Mouse (Mus musculus) urinary bladder, adult 2 months (tissue): ENCODE measurements around the gene Ssc5d. TPM values are rescaled to one million over a fixed set of nuclear protein-coding genes. Genes with fewer than 3 reads are reported as not detected.

ENCODE experiments used
- DNase-seq: peaks from one replicate; pipeline ENCODE4 v3.0.0; 2022; ENCODE audit warnings: low spot score
- polyA plus RNA-seq: library from polyadenylated mRNA; depleted of rRNA; stranded (reverse); fragments of >200 nt; gene quantifications from 2 replicates; pipeline ENCODE4 v1.2.3, GENCODE M21; 2012

Ssc5d gene
- polyA plus RNA-seq, 1 experiment = 10.5 TPM

DNA sequence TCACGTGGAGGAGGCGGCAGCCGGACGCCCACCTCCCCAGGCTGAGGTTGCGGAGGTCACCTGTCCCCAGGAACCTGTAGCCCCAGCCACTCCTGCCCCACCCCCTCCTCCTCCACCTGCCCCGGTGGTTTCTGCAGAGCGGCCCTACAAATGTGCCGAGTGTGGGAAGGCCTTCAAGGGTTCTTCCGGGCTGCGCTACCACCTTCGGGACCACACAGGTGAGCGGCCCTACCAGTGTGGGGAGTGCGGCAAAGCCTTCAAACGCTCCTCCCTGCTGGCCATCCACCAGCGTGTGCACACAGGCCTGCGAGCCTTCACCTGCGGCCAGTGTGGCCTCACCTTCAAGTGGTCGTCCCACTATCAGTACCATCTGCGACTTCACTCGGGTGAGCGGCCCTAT is 5.6 kb upstream of the Ssc5d start:
- DNase-seq = no peak

DNA sequence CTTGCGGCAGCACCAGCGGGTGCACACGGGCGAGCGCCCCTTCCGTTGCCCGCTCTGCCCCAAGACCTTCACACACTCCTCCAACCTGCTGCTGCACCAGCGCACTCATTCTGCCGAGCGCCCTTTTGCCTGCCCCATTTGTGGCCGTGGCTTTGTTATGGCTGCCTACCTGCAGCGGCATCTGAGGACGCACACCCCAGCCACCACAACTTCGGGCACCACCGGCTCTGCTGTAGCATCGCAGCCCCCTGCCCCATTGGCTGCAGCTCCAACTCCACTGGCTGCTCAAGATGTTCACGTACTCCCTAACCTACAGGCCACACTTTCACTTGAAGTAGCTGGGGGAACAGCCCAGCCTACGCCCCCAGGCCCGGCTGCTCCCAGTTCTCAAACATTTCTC is 5.1 kb upstream of the Ssc5d start:
- DNase-seq = no peak

DNA sequence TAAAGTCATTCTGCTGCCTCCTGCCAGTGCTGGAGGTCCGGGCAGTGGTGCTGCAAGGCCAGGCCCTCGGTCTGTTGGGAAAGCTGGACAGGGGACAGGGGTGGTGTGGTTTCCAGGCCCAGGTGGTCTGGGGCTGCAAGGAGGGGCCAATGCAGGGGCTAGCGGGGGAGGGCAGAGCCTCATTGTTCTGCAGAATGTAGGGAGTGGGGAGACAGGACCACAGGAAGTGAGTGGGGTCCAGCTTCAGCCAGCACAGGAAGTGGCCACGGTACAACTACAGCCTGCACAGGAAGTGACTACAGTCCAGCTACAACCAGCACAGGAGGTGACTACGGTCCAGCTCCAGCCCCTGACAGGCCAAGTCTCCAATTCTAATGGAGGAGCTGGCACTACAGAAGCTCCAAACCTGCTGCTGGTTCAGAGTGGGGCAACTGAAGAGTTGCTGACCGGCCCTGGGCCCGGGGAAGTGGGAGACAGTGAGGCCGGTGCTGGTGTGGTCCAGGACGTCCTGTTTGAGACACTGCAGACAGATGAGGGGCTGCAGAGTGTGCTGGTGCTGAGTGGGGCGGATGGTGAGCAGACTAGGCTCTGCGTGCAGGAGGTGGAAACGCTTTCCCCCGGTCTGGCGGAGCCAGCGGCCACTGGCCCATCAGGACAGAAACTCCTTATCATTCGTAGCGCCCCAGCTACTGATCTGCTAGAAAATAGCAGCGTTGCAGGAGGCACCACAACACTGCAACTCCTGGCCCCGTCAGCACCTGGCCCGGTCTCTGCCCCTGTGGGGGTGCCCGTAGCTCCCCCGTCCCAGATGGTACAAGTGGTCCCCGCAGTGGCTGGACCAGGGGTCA is 4.4 kb upstream of the Ssc5d start:
- DNase-seq = no peak

DNA sequence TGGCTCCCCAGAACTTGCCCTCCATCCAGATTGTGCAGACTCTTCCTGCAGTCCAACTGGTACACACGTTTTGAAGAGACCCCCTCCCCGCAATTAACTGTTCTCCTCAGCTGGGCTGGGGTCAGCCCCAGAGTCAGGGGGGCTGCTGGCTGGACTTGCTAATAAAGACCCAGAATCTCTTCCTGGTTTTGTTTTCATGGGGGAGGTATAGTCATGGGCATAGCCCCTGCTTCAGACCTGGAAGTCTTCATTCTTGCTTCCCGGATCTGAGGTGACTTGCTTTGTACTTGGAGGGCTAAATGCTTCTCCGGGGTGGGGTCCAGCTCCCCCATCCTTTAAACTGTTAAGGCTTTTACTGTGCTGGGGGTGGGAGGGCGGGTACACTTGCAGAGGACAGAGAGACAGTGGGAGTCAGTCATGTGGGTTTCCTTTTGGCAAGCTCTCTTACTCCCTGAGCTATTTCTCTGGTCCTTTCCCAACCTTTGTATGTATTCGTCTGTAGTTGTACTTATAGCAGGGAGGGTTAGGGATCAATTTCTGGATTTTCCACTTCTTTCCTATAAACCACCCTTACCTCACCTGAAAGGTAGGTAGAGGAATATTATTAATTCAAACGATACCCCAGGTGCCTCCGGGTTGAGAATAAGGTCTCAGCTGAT is 3.6 kb upstream of the Ssc5d start, which contains the start of gene Nat14:
Gene Nat14 (plus strand): TSS at position 205 of the 659 bp plus-strand sequence.
- DNase-seq = no peak

DNA sequence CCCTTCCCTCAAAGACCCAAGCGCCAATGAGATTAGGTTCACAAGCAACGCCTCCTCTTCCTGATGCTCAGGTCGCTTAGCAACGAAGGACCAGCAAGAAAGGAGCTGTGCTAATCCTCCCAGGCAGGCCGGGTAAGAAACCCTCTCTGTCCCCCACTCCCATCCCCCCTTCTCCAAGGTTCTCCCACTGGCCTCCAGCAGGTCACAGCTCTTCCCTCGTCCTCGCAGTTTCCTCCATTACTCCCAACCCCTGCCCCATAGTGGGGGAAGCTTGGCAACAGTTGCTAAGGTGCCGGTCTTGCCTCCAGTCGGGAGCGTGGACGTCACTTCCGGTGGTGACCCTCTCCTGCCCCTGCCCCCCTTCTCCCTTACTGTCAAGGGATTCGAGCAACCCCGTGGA is 3.1 kb upstream of the Ssc5d start:
- no peak for DNase-seq

DNA sequence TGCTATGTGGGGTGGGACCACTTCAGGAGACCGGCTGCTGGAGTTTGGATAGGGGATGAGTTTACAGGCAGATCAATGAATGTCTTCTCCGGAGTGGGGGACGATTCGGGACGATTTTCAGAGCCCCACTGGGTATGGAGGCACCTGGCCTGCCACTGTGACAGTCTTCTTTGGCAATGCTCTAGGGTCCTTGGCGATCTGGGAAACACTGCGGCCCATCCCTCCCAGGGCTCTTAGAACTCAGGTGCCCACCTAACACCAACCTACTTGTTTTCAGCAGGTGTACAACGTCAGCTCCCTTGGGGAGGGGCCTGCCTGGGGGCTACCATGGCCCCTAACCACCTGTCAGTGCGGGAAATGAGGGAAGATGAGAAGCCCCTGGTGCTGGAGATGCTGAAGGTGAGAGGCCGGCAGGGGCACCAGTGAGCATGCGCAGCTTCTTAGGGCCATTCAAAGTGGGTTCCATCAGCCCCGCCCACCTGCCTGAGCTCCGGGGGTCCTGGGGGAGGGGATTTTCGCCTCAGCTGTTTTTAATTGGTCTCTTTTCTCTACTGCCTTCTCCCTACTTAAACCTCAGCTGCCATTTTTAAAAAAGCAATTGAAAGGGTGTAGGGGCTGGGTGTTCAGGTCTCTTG is 2.5 kb upstream of the Ssc5d start:
- no peak for DNase-seq

DNA sequence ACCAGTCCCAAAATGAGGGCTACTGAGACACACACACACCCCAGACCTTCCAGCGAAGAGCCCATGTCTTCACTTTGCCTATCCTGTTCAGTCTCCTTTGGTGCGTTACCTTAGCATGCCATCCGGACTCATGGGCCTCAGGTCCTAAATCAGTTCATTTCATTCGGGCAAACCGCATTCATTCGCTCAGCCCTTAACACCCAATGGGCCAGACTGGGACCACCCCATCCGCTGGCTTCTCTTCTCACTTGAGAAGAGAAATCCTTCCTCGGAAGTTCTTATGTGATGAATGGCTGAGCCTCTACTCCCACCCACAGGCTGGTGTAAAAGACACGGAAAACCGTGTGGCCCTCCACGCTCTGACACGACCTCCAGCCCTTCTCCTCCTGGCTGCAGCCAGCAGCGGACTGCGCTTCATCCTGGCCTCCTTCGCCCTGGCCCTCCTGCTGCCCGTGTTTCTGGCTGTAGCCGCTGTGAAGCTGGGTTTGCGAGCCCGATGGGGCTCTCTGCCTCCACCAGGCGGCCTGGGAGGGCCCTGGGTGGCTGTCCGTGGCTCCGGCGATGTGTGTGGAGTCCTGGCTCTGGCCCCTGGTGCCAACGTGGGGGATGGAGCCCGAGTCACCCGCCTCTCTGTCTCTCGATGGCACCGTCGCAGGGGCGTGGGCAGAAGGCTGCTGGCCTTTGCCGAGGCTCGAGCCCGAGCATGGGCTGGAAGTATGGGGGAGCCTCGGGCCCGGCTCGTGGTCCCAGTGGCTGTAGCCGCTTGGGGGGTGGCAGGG is 1.8 kb upstream of the Ssc5d start:
- DNase-seq = no peak

DNA sequence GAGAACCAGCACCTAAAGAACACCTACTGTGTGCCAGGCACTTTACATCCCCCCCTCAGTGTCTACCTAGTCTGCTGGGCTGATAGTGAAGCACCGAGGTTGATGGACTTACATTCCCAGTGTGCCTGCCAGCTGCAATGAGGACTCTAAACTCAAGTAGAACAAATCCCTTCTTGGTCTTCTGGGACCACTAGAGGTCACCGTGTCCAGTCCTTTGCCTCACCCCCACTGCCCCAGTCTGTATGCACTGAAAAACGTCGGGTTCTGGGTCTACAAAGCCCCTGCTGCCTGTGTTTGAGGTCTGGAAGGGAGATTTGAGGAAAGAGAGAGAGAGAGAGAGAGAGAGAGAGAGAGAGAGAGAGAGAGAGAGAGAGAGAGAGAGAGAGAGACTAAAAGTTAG is 1.1 kb upstream of the Ssc5d start:
- DNase-seq = no peak

DNA sequence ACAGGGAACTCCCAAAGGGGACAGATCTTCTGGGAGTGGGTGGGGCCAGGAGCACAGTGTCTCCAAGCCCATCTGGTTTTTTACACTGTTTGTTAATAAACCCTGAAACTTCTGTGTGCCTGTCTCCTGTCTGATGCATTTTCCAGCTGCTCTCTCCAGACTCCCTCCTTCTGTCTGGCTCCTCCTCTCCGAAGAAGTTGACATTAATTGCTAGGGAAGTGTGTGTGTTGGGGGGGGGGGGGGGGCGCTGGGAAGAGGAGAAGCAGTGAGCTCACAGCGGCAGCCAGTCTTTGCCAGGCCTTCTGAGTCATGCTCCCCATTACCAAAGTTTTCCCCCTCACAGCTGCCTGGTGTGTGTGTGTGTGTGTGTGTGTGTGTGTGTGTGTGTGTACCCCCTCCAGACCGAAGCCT is 689 bp upstream of the Ssc5d start:
- DNase-seq = no peak

DNA sequence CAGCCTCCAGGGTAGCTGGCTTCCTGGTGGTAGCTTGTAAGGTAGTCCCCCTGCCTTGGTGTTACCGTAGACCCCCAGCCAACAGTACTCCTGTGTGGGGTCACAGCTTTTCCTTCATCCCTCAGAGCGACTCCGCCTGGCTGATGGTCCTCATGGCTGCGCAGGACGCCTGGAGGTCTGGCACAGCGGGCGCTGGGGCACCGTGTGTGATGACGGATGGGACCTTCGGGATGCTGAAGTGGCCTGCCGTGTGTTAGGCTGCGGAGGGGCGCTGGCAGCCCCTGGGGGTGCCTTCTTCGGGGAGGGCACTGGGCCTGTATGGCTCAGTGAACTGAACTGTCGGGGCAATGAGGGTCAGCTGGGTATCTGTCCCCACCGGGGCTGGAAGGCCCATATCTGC is 1.3 kb downstream of the Ssc5d start:
- DNase-seq = no peak

DNA sequence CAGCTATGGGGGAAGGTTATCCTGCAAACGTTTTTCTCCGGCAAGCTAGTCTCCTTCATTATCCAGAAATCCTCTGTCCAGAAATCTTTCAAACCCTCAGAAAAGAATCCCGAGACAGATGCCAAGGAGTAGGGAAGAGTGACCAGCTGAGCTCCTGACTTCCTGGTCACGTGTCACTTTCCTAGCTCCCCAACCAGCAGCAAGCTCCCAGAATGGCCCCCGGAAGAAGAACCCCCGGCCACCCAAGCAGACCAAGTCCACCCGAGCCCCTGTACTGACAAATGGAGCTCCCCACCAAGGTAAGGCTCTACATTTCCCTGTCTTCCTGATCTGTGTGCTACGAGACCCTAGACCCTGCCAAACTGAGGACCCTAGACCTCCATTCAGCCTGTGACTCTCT is 2.1 kb downstream of the Ssc5d start:
- no peak for DNase-seq

DNA sequence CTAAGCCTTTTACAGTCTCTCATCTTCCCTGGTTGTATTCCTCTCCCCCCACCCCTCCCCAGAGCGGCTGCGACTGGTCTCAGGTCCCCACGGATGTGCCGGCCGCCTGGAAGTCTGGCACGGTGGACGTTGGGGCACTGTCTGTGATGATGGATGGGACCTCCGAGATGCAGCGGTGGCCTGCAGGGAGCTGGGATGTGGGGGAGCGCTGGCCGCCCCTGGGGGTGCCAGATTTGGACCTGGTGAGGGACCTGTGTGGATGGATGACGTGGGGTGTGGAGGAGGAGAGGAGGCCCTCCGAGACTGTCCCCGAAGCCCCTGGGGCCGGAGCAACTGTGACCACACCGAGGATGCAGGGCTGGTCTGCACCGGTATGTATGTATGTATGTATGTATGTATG is 2.7 kb downstream of the Ssc5d start:
- no peak for DNase-seq

DNA sequence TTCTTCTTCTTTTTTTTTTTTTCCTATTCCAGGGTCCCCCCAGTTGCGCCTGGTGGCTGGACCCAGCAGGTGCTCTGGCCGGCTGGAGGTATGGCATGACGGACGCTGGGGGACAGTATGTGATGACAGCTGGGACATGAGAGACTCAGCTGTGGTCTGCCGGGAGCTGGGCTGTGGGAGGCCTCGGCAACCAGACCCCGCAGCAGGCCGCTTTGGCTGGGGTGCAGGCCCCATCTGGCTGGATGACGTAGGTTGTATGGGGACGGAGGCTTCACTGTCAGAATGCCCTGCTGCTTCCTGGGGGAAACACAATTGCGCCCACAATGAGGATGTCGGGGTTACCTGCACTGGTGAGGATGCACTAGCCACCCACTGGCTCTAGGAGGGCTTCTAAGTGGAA is 7.5 kb downstream of the Ssc5d start:
- no peak for DNase-seq

DNA sequence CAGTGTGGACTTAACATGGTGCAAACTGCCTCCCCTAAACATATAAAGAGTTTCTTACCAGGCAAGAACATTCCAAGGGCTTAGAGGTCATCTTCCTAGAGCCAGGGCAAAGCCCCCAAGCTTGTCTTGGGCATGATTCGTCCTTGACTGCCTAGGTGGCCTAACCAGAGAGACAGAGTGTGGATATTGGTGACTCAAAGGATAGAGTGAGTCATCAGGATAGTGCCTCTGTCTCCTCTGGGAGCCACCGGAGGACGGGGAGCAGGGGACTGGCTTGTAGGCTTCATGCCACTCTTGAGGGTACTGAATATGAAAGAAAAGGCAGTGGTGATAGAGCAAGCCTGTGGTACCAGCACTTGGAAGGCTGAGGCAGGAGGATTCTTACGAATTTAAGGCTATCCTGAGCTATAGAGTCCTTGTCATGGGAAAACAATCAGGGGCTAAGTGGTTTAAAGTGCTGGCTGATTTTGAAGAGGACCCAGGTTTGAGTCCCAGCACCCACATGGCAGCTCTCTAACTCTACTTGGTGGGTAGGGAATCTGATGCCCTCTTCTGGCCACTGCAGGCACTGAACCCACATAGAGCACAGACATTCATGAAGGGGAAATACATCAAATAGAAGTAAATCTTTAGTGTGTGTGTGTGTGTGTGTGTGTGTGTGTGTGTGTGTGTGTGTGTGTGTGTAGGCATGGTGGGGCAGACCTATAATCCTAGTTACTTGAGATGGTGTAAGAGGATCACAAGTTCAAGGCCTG is 8.8 kb downstream of the Ssc5d start:
- no peak for DNase-seq

DNA sequence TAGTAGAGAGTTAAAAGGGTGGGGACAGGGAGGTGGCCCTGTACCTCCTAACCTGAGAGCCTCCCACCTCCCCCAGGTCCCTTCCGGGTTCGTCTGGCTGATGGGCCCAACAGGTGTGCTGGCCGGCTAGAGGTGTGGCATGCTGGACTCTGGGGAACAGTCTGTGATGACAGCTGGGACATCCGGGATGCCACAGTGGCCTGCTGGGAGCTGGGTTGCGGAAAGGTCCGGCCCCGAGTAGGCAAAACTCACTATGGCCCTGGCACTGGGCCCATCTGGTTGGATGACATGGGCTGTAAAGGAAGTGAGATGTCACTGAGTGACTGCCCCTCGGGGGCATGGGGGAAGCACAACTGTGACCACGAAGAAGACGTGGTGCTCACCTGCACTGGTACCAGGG is 11.2 kb downstream of the Ssc5d start:
- no peak for DNase-seq

DNA sequence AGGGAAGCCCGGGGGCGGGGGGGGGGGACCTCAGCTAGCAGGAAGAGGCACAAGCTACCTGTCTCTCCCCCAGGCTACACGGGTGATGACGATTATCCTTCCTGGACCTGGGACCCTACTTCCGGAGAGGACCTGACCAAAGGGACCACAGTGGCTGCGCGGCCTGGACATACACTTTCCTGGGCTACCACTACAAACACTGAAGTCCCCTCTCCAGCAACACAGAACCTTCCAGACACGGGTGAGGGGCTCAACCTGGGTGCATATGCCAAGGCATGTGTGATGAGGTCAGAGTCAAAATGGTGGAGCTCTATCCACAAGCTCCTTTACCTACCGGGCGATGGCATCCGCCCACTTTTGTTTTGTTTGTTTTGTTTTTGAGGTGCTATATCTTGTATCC is 11.8 kb downstream of the Ssc5d start:
- no peak for DNase-seq

DNA sequence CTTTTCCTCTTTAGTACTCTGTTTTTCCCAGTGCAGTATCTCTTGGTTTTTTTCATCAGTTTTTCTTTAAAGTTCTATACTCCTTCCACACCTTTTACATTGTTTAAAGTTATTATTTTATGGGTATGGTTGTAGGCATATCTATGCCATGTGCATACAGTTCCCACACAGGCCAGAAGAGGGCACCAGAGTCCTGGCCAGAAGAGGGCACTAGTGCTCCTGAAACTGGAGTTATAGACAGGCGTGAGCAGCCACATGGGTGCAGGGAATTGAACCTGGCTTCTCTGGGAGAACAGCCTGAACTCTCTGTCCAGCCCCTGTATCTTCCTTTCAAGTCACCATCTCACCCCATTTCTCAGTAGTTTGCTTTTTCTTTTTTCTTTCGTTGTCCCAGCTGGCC is 12.9 kb downstream of the Ssc5d start:
- DNase-seq = no peak

DNA sequence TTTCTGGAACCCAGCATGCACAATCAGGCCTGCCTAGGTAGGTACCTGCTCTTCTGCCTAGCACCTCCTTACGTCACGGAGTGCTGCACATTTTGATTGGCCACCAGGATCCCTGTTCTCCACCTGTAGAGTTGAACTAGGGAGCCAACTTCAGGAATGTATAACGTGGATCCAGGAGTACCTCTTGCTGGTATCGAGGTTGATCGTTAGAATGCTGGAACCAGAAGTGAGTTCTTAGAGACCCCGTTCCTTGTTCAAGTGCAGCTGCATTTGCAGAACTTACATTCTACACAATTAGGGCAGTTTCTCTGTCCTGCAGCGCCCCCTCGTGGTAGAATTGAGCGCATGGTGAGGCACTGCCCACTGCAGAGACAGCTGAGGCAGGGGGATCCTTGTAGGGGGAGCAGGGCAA is 14.5 kb downstream of the Ssc5d start:
- DNase-seq = peak; percentile 76

DNA sequence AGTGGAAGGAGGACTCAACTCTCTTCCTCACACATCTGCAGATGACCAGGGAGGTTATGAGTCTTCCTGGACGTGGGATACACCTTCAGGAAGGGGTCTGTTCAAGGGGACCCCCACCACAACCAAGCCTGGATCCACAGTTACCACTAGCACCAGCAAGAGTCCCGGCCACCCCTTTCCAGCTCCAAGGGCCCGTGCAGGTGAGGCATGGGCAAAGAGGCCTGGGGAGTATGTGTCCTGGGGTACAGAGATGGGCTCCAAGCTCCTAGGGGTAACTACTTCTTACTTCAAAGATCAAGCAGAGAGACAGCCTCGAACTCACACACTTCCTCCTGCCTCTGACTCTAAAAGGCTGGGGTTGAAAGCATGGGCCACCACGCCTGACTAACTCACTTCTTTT is 17.1 kb downstream of the Ssc5d start:
- no peak for DNase-seq

DNA sequence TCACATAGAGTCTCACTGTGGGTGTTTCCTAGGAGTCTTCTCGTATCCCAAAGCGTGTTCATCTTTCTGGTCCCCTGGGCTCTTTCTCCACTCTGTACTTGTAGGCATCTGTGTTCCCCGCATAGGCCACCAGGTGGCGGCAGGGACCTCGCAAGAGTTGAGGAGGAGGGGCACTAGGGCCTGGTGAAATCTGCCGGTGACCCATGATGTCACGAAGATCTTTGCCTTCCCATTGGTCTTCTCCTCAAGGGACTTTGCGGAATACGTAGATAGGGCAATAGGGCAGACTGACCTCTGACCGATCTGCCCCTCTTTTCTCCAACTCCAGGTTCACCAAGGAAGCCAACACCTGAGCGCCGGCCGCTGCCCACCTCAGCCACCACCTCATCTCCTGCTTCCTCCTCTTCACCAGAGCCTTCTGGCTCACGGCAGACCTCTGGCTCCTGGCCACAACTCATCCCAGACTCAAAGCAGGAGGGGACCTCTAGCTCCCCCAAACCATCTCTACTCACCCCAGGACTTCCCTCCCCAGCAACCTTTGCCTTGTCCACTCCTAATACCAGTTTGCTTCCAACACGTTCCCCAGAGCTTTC is 17.7 kb downstream of the Ssc5d start:
- DNase-seq = peak; percentile 88

DNA sequence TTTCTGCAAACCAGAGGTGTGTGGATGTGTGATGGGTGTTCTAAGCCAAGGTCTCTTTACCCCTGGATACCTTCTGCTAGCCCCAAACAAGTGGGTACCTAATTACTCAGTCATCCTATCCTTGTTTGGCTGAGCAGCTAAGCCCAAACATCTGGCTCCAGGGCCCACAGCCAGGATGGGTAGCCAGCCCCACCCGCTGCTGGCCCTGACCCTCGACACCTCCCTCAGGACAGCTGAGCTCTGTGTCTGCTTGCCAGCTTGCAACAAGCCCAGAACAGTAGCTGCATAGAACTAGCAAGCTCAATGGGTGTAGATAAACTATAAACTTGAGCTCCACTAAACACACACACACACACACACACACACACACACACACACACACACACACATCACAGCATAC is 22.3 kb downstream of the Ssc5d start:
- DNase-seq = no peak
